Mouse (Mus musculus): ENCODE measurements around the gene Gm3012.
"Not testable (repeated sequence)": the region's sequence is repeated elsewhere in the genome, so short reads cannot be mapped to it uniquely, and the experiment has no call there.

DNA sequence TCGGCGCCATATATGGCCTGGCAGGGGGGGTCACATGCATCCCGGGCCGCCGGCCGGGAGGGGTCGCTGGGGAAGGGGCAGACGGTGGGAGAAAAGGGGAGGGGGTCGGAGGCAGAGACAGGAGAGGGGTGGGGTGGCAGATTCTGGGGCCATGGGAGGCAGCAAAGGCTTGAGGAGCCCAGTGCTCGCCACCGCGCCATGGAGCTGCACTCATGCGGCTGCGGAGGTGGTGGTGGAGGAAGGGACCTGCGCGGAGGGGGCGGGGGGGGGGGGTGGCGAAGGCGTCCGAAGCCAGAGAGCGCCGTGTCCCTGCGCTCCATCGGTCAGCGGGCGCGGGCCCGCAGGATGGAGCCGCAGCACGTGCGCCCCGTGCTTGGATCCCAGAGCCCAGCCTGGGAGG lies 17.4 kb downstream of the Gm3012 start, which contains the start of gene Gm3020:
- not testable (repeated sequence) for TF ChIP-seq GATA1, TAL1 (IDR thresholded peaks at IDR 0.05; ENCODE audit: low read length)

Measured in erythroblast, embryonic 14.5 days (primary cell).